Mouse (Mus musculus) retina, postnatal 1 day (tissue): ENCODE measurements at regions not wholly inside any gene's neighbourhood (a gene's known extent, or its start where the extent isn't known, plus 50 kb on each side); places are given as distances from the start of the nearest gene placed in this dataset.

Experiments
- DNase-seq: peaks from one replicate; pipeline ENCODE4 v3.0.0-alpha.2; 2012

- DNase-seq = no peak
Measured at GRCm38 (mm10) chr11:95198196-95198595, 52.1 kb upstream of the Dlx4 start.

- no peak for DNase-seq
Measured at GRCm38 (mm10) chr11:95200971-95201370, 54.9 kb upstream of the Dlx4 start.

- peak; percentile 79 for DNase-seq
Measured at GRCm38 (mm10) chr11:95210185-95211030, 50.9 kb upstream of the Tac4 start.

- DNase-seq = no peak
Measured at GRCm38 (mm10) chr11:95211031-95211425, 50.3 kb upstream of the Tac4 start.
